Mouse (Mus musculus) Patski (cell line): ENCODE measurements at regions not wholly inside any gene's neighbourhood (a gene's known extent, or its start where the extent isn't known, plus 50 kb on each side); places are given as distances from the start of the nearest gene placed in this dataset.
A peak's percentile ranks its signal among the peaks of the same experiment; 100 is the strongest.

ENCODE experiments used
- ATAC-seq: fragments of 100-300 bp; one replicate; pipeline ENCODE4 v1.8.0; 2021
- CTCF ChIA-PET: fragments of 350-600 bp; sonication (Branson Sonifier 250); formaldehyde crosslinking; loops from one replicate; lab custom pipeline; 2022; ENCODE audit warnings: inconsistent platforms; lab: Charles Lee
- POLR2A ChIA-PET: fragments of 350-600 bp; sonication (Branson Sonifier 250); formaldehyde crosslinking; loops from one replicate; lab custom pipeline; 2022; ENCODE audit warnings: antibody characterized with exemption, inconsistent platforms; lab: Charles Lee
- DNase-seq: peaks from one replicate; pipeline ENCODE4 v3.0.0-alpha.2; 2011; ENCODE audit warnings: low read depth, low spot score
- H3K27me3 ChIP-seq: fragments of 371-371 bp; one replicate; pipeline ENCODE4 v1.5.1; 2021
- CTCF ChIP-seq: fragments of 100-300 bp; IDR thresholded peaks from one replicate; pipeline ENCODE4 v1.5.1; 2021
- in situ Hi-C: fragments of 300-500 bp; cut with MboI; formaldehyde crosslinking; loops from 3 replicates; pipeline ENCODE4 v1.11.1; 2018; ENCODE audit warnings: low pct_unique_long_range_greater_than_20kb, mixed read lengths

GRCm38 (mm10) chr2:161177355-161178021 is 68.6 kb upstream of the Chd6 start:
- in situ Hi-C loops, result loop anchor here (5.0 kb wide), 1 partner anchor 65 kb away; no protein-coding TSS in a partner anchor
- ChIA-PET CTCF (interaction anchor here (1.1 kb wide), 1 partner anchor 10 kb away, joined by 4 read pairs; no protein-coding TSS in a partner anchor), POLR2A (no interaction called here)
- H3K27me3 ChIP-seq, result peaks cover 4% of the 10 kb centered on the region
- ATAC-seq (peak; percentile 95), DNase-seq (peak; percentile 10)
- peak; percentile 69 for TF ChIP-seq CTCF

GRCm38 (mm10) chr2:161166681-161167080 is 57.8 kb upstream of the Chd6 start:
- DNase-seq, result no peak
- in situ Hi-C loops, result no loop called here
- ATAC-seq, result no peak
- ChIA-PET CTCF (interaction anchor here (1.0 kb wide), 1 partner anchor 16 kb away, joined by 3 read pairs; no protein-coding TSS in a partner anchor), POLR2A (no interaction called here)
- no peaks in the 10 kb centered on the region for H3K27me3 ChIP-seq
- TF ChIP-seq CTCF, result no peak

GRCm38 (mm10) chr2:161165495-161165894 is 56.6 kb upstream of the Chd6 start:
- no peaks in the 10 kb centered on the region for H3K27me3 ChIP-seq
- no peak for ATAC-seq
- ChIA-PET CTCF (no interaction called here), POLR2A (no interaction called here)
- in situ Hi-C loops, result no loop called here
- no peak for TF ChIP-seq CTCF
- no peak for DNase-seq

- in situ Hi-C loops, result no loop called here
- POLR2A ChIA-PET, result no interaction called here
- TF ChIP-seq CTCF, result no peak
- H3K27me3 ChIP-seq, result no peaks in the 10 kb centered on the region
- CTCF ChIA-PET, result no interaction called here
- DNase-seq (no peak), ATAC-seq (no peak)
These were observed 55.4 kb upstream of the Chd6 start for GRCm38 (mm10) chr2:161164320-161164719.
